ENCODE assay signal across 8 mouse cellular contexts in genomic region chr17:46680760-46681373, GRCm38 (mm10). TPM values are rescaled to one million over a fixed set of nuclear protein-coding genes. Genes with fewer than 3 reads are reported as not detected.
DNase-seq lines count a peak whose midpoint lies in the region; ATAC-seq and TF ChIP-seq lines count a peak whose summit lies in the region.

Klhdc3 (minus strand) TSS chr17:46680914.

- H3K4me3 ChIP-seq in embryonic facial prominence, embryonic 13.5 days = peak within 1 kb of the TSS; percentile 89
- peak within 1 kb of the TSS; percentile 79 for H3K4me3 ChIP-seq in kidney, adult 2 months (ENCODE audit: insufficient read depth, low read depth, low read length)
- peak within 1 kb of the TSS; percentile 86 for H3K4me3 ChIP-seq in limb, embryonic 12.5 days (replicated peaks)
- H3K4me3 ChIP-seq in midbrain, embryonic 15.5 days = peak within 1 kb of the TSS; percentile 86
- H3K4me3 ChIP-seq in spleen, adult 2 months (ENCODE audit: extremely low read depth, insufficient read depth, insufficient read length) = peak within 1 kb of the TSS; percentile 66

- H3K9me3 ChIP-seq in embryonic facial prominence, embryonic 13.5 days = no peaks in the 10 kb centered on the region
- H3K9me3 ChIP-seq in limb, embryonic 12.5 days = no peaks in the 10 kb centered on the region
- no peaks in the 10 kb centered on the region for H3K9me3 ChIP-seq in midbrain, embryonic 15.5 days

- peaks cover 60% of the 10 kb centered on the region for H3K36me3 ChIP-seq in embryonic facial prominence, embryonic 13.5 days
- H3K36me3 ChIP-seq in kidney, adult 2 months (ENCODE audit: control insufficient read depth, insufficient read depth, low read length) = no peaks in the 10 kb centered on the region; the same call in 1 of the 2 replicates
- peaks cover 62% of the 10 kb centered on the region for H3K36me3 ChIP-seq in limb, embryonic 12.5 days
- H3K36me3 ChIP-seq in midbrain, embryonic 15.5 days (replicated peaks) = peaks cover 44% of the 10 kb centered on the region
- peaks cover 29% of the 10 kb centered on the region for H3K36me3 ChIP-seq in spleen, adult 2 months (ENCODE audit: control insufficient read depth, insufficient read depth, low read length)

- TF ChIP-seq CTCF in kidney, adult 2 months (conservative IDR thresholded peaks at IDR 0.05; ENCODE audit: insufficient read depth, insufficient read length, low read depth, low read length) = no peak
- no peak for TF ChIP-seq CTCF in spleen, adult 2 months (IDR thresholded peaks at IDR 0.05; ENCODE audit: extremely low read depth, insufficient read depth, insufficient read length, insufficient replicate concordance)

- H3K4me1 ChIP-seq in embryonic facial prominence, embryonic 13.5 days = peaks cover 27% of the 10 kb centered on the region
- H3K4me1 ChIP-seq in kidney, adult 2 months (ENCODE audit: control insufficient read depth, insufficient read depth, low read length) = peaks cover 11% of the 10 kb centered on the region
- peaks cover 31% of the 10 kb centered on the region for H3K4me1 ChIP-seq in limb, embryonic 12.5 days (replicated peaks)
- peaks cover 29% of the 10 kb centered on the region for H3K4me1 ChIP-seq in midbrain, embryonic 15.5 days
- peaks cover 8% of the 10 kb centered on the region; the same call in 1 of the 2 replicates for H3K4me1 ChIP-seq in spleen, adult 2 months (ENCODE audit: control insufficient read depth, insufficient read depth, insufficient read length)

- peak; percentile 94 for ATAC-seq in embryonic facial prominence, embryonic 13.5 days (ENCODE audit: insufficient number of reproducible peaks, insufficient read depth, low FRiP score, low TSS enrichment, low read depth)
- ATAC-seq in limb, embryonic 12.5 days (ENCODE audit: insufficient number of reproducible peaks, insufficient read depth, low FRiP score, low TSS enrichment, low read depth) = peak; percentile 96
- peak; percentile 97 for ATAC-seq in midbrain, embryonic 15.5 days (replicated peaks)

- peak; percentile 99 for DNase-seq in 3134 (ENCODE audit: extremely low read depth, insufficient read length, low spot score)
- peak; percentile 98 to 99 for DNase-seq in adrenal gland, postnatal 36 days
- DNase-seq in heart, adult 18-20 months = peak; percentile 97 to 99
- DNase-seq in kidney, adult 2 months = peak; percentile 99
- peak; percentile 96 to 98 for DNase-seq in spleen, adult 2 months (ENCODE audit: low read depth in 1 of 2, low spot score in 2 of 2)

- under 1% methylated on average over 49 of the region's 49 CpGs for WGBS in embryonic facial prominence, embryonic 13.5 days
- WGBS in kidney, adult 2 months = under 1% methylated on average over 49 of the region's 49 CpGs
- WGBS in limb, embryonic 12.5 days = under 1% methylated on average over 49 of the region's 49 CpGs
- WGBS in midbrain, embryonic 15.5 days = under 1% methylated on average over 48 of the region's 49 CpGs
- 1% methylated on average over 44 of the region's 49 CpGs for WGBS in spleen, adult 2 months

- peak within 1 kb of the TSS; percentile 95 for H3K4me2 ChIP-seq in embryonic facial prominence, embryonic 13.5 days
- H3K4me2 ChIP-seq in limb, embryonic 12.5 days = peak within 1 kb of the TSS; percentile 88
- peak within 1 kb of the TSS; percentile 81 for H3K4me2 ChIP-seq in midbrain, embryonic 15.5 days

- peak; percentile 19 for TF ChIP-seq POLR2A in kidney, adult 2 months (IDR thresholded peaks at IDR 0.05; ENCODE audit: low read depth, low read length)
- TF ChIP-seq POLR2A in spleen, adult 2 months (IDR thresholded peaks at IDR 0.05; ENCODE audit: low read depth, low read length) = peak; percentile 57

- H3K27ac ChIP-seq in embryonic facial prominence, embryonic 13.5 days = peak within 1 kb of the TSS; percentile 90
- H3K27ac ChIP-seq in kidney, adult 2 months (ENCODE audit: insufficient read depth, low read depth, low read length) = peak within 1 kb of the TSS; percentile 65; the same call in 1 of the 2 replicates
- peak within 1 kb of the TSS; percentile 92 for H3K27ac ChIP-seq in limb, embryonic 12.5 days
- H3K27ac ChIP-seq in midbrain, embryonic 15.5 days = peak within 1 kb of the TSS; percentile 90
- H3K27ac ChIP-seq in spleen, adult 2 months (ENCODE audit: insufficient read depth, low read length) = peak within 1 kb of the TSS; percentile 77

- peak within 1 kb of the TSS; percentile 84 for H3K9ac ChIP-seq in embryonic facial prominence, embryonic 13.5 days
- H3K9ac ChIP-seq in limb, embryonic 12.5 days (replicated peaks) = peak within 1 kb of the TSS; percentile 78
- H3K9ac ChIP-seq in midbrain, embryonic 15.5 days = peak within 1 kb of the TSS; percentile 71

- H3K27me3 ChIP-seq in embryonic facial prominence, embryonic 13.5 days = no peaks in the 10 kb centered on the region
- no peaks in the 10 kb centered on the region for H3K27me3 ChIP-seq in kidney, adult 2 months (replicated peaks; ENCODE audit: control insufficient read depth, insufficient read depth, low read length)
- no peaks in the 10 kb centered on the region for H3K27me3 ChIP-seq in limb, embryonic 12.5 days
- H3K27me3 ChIP-seq in midbrain, embryonic 15.5 days (replicated peaks) = no peaks in the 10 kb centered on the region
- no peaks in the 10 kb centered on the region for H3K27me3 ChIP-seq in spleen, adult 2 months (ENCODE audit: control insufficient read depth, insufficient read depth, low read length)

RNA-seq across cellular contexts. Expression of gene Klhdc3, which starts in this region (rescaled TPM):
- 10 to 100 TPM; 59.2 to 75.3 TPM for total RNA-seq in adrenal gland, postnatal 36 days (2021)
- 121 and 133 TPM in 2 replicates for polyA plus RNA-seq in embryonic facial prominence, embryonic 13.5 days (2015; fragmentation: Nextera tagmentation; extraction: Ambion mirVana)
- total RNA-seq in heart, adult 18-20 months (2021) = 10 to 100 TPM; 53.5 to 60.2 TPM
- polyA plus RNA-seq in kidney, adult 2 months (2012; rRNA removed) = 88.6 and 90.6 TPM in 2 replicates
- polyA plus RNA-seq in limb, embryonic 12.5 days (2016; fragmentation: Nextera tagmentation; extraction: Ambion mirVana) = 117 and 122 TPM in 2 replicates
- 172 and 180 TPM in 2 replicates for polyA plus RNA-seq in midbrain, embryonic 15.5 days (2015; fragmentation: Nextera tagmentation; extraction: Ambion mirVana)
- polyA plus RNA-seq in spleen, adult 2 months (2012; rRNA removed) = 57.5 and 69.2 TPM in 2 replicates

Comparison
In these comparisons a context has a peak if more than half of its experiments do, and no peak if none do; other contexts are left out.
1. Peak in every context shown above with its lines: DNase-seq, ATAC-seq, H3K4me3 ChIP-seq and H3K27ac ChIP-seq.